ENCODE assay signal across 8 mouse cellular contexts in the genomic region with DNA sequence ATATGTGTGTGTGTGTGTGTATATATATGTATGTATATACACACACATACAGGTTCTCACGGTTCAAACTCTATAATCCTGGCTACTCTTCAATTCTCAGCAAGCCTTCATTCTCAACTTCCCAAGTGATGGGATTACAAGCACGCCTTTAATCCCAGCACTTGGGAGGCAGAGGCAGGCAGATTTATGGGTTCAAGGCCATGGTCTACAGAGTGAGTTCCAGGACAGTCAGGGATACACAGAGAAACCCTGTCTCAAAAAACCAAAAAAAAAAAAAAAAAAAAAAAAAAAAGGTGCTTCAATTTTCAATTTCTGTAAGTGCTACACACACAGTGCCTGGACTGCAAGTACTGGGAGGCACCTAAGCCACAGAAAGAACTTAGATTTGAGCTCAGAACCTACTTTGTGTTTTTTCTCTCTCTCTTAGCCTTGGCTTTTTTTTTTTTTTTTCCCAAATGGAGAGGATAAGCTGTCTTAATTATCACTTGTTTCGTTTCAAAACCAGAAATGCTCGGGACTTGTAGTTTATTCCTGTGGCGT. TPM values are rescaled to one million over a fixed set of nuclear protein-coding genes. Genes with fewer than 3 reads are reported as not detected.
A peak's percentile ranks its signal among the peaks of the same experiment; 100 is the strongest.
DNase-seq lines count a peak whose midpoint lies in the region; ATAC-seq and TF ChIP-seq lines count a peak whose summit lies in the region.

No protein-coding gene starts in this region.

- TF ChIP-seq CTCF in kidney, postnatal 0 days (IDR thresholded peaks at IDR 0.05; ENCODE audit: low read depth), result no peak
- no peak for TF ChIP-seq CTCF in kidney, adult 2 months (conservative IDR thresholded peaks at IDR 0.05; ENCODE audit: insufficient read depth, insufficient read length, low read depth, low read length)
- TF ChIP-seq CTCF in hindbrain, postnatal 0 days (IDR thresholded peaks at IDR 0.05; ENCODE audit: low read depth), result no peak

- 44% methylated on average over 5 of the region's 5 CpGs for WGBS in kidney, postnatal 0 days
- 39% methylated on average over 5 of the region's 5 CpGs for whole genome bisulfite sequencing in kidney, adult 2 months
- 56% methylated on average over 5 of the region's 5 CpGs for WGBS in embryonic facial prominence, embryonic 11.5 days
- 49% methylated on average over 5 of the region's 5 CpGs for WGBS in hindbrain, postnatal 0 days

- H3K79me2 ChIP-seq in myocyte (ENCODE audit: control insufficient read depth, insufficient read depth), result peaks cover 6% of the 10 kb centered on the region

- peak overlapping the region; percentile 69 for H3K27ac ChIP-seq in kidney, postnatal 0 days
- H3K27ac ChIP-seq in kidney, adult 2 months (ENCODE audit: insufficient read depth, low read depth, low read length), result no peak overlapping the region; the same call in 1 of the 2 replicates
- H3K27ac ChIP-seq in embryonic facial prominence, embryonic 11.5 days (replicated peaks; ENCODE audit: low read depth, low read length), result no peak overlapping the region; the same call in 1 of the 2 replicates
- 0 out of 2 replicates have a peak overlapping the region, but pooled peaks have one; percentile 48 for H3K27ac ChIP-seq in hindbrain, postnatal 0 days

- TF ChIP-seq POLR2A in kidney, adult 2 months (IDR thresholded peaks at IDR 0.05; ENCODE audit: low read depth, low read length), result no peak
- no peak for TF ChIP-seq POLR2A in myocyte (IDR thresholded peaks at IDR 0.05; ENCODE audit: insufficient read length, low read depth)

- no peaks in the 10 kb centered on the region for H3K36me3 ChIP-seq in kidney, postnatal 0 days (ENCODE audit: insufficient read depth, low read length)
- no peaks in the 10 kb centered on the region for H3K36me3 ChIP-seq in kidney, adult 2 months (ENCODE audit: control insufficient read depth, insufficient read depth, low read length)
- H3K36me3 ChIP-seq in embryonic facial prominence, embryonic 11.5 days (replicated peaks; ENCODE audit: control insufficient read depth, insufficient read depth, low read depth, low read length), result no peaks in the 10 kb centered on the region
- no peaks in the 10 kb centered on the region for H3K36me3 ChIP-seq in hindbrain, postnatal 0 days (ENCODE audit: insufficient read depth, low read length)
- H3K36me3 ChIP-seq in myocyte (ENCODE audit: control insufficient read depth, insufficient read depth), result no peaks in the 10 kb centered on the region

- no peaks in the 10 kb centered on the region for H3K4me1 ChIP-seq in kidney, postnatal 0 days (replicated peaks; ENCODE audit: insufficient read depth, low read length)
- no peaks in the 10 kb centered on the region; the same call in 1 of the 2 replicates for H3K4me1 ChIP-seq in kidney, adult 2 months (ENCODE audit: control insufficient read depth, insufficient read depth, low read length)
- no peaks in the 10 kb centered on the region for H3K4me1 ChIP-seq in embryonic facial prominence, embryonic 11.5 days (ENCODE audit: control insufficient read depth, insufficient read depth, low read length)
- H3K4me1 ChIP-seq in hindbrain, postnatal 0 days (ENCODE audit: insufficient read depth, low read length), result no peaks in the 10 kb centered on the region; the same call in 1 of the 2 replicates

- no peaks in the 10 kb centered on the region for H3K9me3 ChIP-seq in kidney, postnatal 0 days (replicated peaks; ENCODE audit: low read length)
- no peaks in the 10 kb centered on the region for H3K9me3 ChIP-seq in embryonic facial prominence, embryonic 11.5 days (replicated peaks; ENCODE audit: control insufficient read depth, low read length)
- no peaks in the 10 kb centered on the region for H3K9me3 ChIP-seq in hindbrain, postnatal 0 days (ENCODE audit: low read length)

- DNase-seq in kidney, postnatal 0 days (ENCODE audit: low spot score), result no peak
- no peak for DNase-seq in kidney, adult 2 months
- DNase-seq in embryonic facial prominence, embryonic 11.5 days (ENCODE audit: low spot score), result no peak
- DNase-seq in hindbrain, postnatal 0 days (ENCODE audit: low spot score), result no peak
- DNase-seq in c-Kit-positive CD71-positive TER-119-positive erythroid progenitor cells, embryonic 14.5 days (ENCODE audit: low spot score), result no peak
- DNase-seq in frontal cortex, postnatal 14 days (ENCODE audit: low spot score in 2 of 2), result no peak
- DNase-seq in layer of hippocampus, postnatal 25 days (ENCODE audit: extremely low spot score in 1 of 2, low spot score in 1 of 2), result no peak

- H3ac ChIP-seq in myocyte (ENCODE audit: control insufficient read depth, insufficient read length), result no peak overlapping the region

- ATAC-seq in kidney, postnatal 0 days (replicated peaks; ENCODE audit: low FRiP score, low read depth), result no peak
- no peak for ATAC-seq in embryonic facial prominence, embryonic 11.5 days (replicated peaks; ENCODE audit: insufficient number of reproducible peaks, low FRiP score, low TSS enrichment, low read depth)
- ATAC-seq in hindbrain, postnatal 0 days, result no peak

- peak overlapping the region; percentile 76 for H3K4me3 ChIP-seq in kidney, postnatal 0 days (replicated peaks; ENCODE audit: low read depth, low read length)
- no peak overlapping the region; the same call in 1 of the 2 replicates for H3K4me3 ChIP-seq in kidney, adult 2 months (ENCODE audit: insufficient read depth, low read depth, low read length)
- H3K4me3 ChIP-seq in embryonic facial prominence, embryonic 11.5 days (ENCODE audit: low read depth, low read length), result peak overlapping the region; percentile 67; the same call in 1 of the 2 replicates
- H3K4me3 ChIP-seq in hindbrain, postnatal 0 days (ENCODE audit: low read length), result peak overlapping the region; percentile 78
- peak overlapping the region; percentile 42 for H3K4me3 ChIP-seq in myocyte

- peak overlapping the region; percentile 38; the same call in 1 of the 2 replicates for H3K9ac ChIP-seq in kidney, postnatal 0 days (ENCODE audit: low read depth, low read length)
- H3K9ac ChIP-seq in embryonic facial prominence, embryonic 11.5 days (replicated peaks; ENCODE audit: low read length), result no peak overlapping the region
- peak overlapping the region; percentile 35 for H3K9ac ChIP-seq in hindbrain, postnatal 0 days (replicated peaks; ENCODE audit: low read length)

- H3K4me2 ChIP-seq in kidney, postnatal 0 days (ENCODE audit: low read length), result peak overlapping the region; percentile 69
- peak overlapping the region; percentile 35; the same call in 1 of the 2 replicates for H3K4me2 ChIP-seq in embryonic facial prominence, embryonic 11.5 days (ENCODE audit: low read depth, low read length)
- peak overlapping the region; percentile 99 for H3K4me2 ChIP-seq in hindbrain, postnatal 0 days (ENCODE audit: low read depth, low read length)
- peak overlapping the region; percentile 87 for H3K4me2 ChIP-seq in myocyte (ENCODE audit: low read depth)

- no peaks in the 10 kb centered on the region for H3K27me3 ChIP-seq in kidney, postnatal 0 days (ENCODE audit: insufficient read depth, low read length)
- no peaks in the 10 kb centered on the region for H3K27me3 ChIP-seq in kidney, adult 2 months (replicated peaks; ENCODE audit: control insufficient read depth, insufficient read depth, low read length)
- H3K27me3 ChIP-seq in embryonic facial prominence, embryonic 11.5 days (ENCODE audit: control insufficient read depth, insufficient read depth, low read length), result no peaks in the 10 kb centered on the region
- H3K27me3 ChIP-seq in hindbrain, postnatal 0 days (ENCODE audit: insufficient read depth, low read length), result no peaks in the 10 kb centered on the region
- no peaks in the 10 kb centered on the region for H3K27me3 ChIP-seq in myocyte (ENCODE audit: control insufficient read depth, insufficient read depth, insufficient read length)

RNA-seq across cellular contexts. Expression of a gene that starts 7.6 kb away (rescaled TPM):
- polyA plus RNA-seq in kidney, postnatal 0 days (2015; fragmentation: Nextera tagmentation; extraction: Ambion mirVana), result 21.5 and 24.3 TPM in 2 replicates
- 17.9 and 18.6 TPM in 2 replicates for polyA plus RNA-seq in kidney, adult 2 months (2012; rRNA removed)
- polyA plus RNA-seq in embryonic facial prominence, embryonic 11.5 days (2014; fragmentation: Nextera tagmentation; extraction: Ambion mirVana), result 8.0 and 9.3 TPM in 2 replicates
- total RNA-seq in hindbrain, postnatal 0 days (2014; rRNA removed), result 3.5 and 4.1 TPM in 2 replicates
- 1.1 and 1.6 TPM in 2 replicates for polyA plus RNA-seq in hindbrain, postnatal 0 days (2015; fragmentation: Nextera tagmentation; extraction: Ambion mirVana)
- polyA plus RNA-seq in myocyte (2012; fragmentation: generic; extraction: Trizol), result 68.7 TPM
- 10 to 100 TPM; 43.0 to 46.0 TPM for total RNA-seq in layer of hippocampus, postnatal 25 days (2021)

RNA-seq across cellular contexts. Expression of a gene that starts 9.2 kb away (rescaled TPM):
- polyA plus RNA-seq in kidney, postnatal 0 days (2015; fragmentation: Nextera tagmentation; extraction: Ambion mirVana), result 6.6 and 6.9 TPM in 2 replicates
- 2.3 and 2.5 TPM in 2 replicates for polyA plus RNA-seq in kidney, adult 2 months (2012; rRNA removed)
- polyA plus RNA-seq in embryonic facial prominence, embryonic 11.5 days (2014; fragmentation: Nextera tagmentation; extraction: Ambion mirVana), result 11.2 and 11.7 TPM in 2 replicates
- total RNA-seq in hindbrain, postnatal 0 days (2014; rRNA removed), result 2.8 and 4.1 TPM in 2 replicates
- polyA plus RNA-seq in hindbrain, postnatal 0 days (2015; fragmentation: Nextera tagmentation; extraction: Ambion mirVana), result 2.2 and 3.0 TPM in 2 replicates
- polyA plus RNA-seq in myocyte (2012; fragmentation: generic; extraction: Trizol), result 5.6 TPM
- 1 to 10 TPM; 5.8 TPM for total RNA-seq in layer of hippocampus, postnatal 25 days (2021)

RNA-seq across cellular contexts. Expression of a gene that starts 29.0 kb away (rescaled TPM):
- 0.07 and 0.18 TPM in 2 replicates for polyA plus RNA-seq in kidney, postnatal 0 days (2015; fragmentation: Nextera tagmentation; extraction: Ambion mirVana)
- 0.06 and 0.18 TPM in 2 replicates for polyA plus RNA-seq in kidney, adult 2 months (2012; rRNA removed)
- 0.40 and 0.55 TPM in 2 replicates for polyA plus RNA-seq in embryonic facial prominence, embryonic 11.5 days (2014; fragmentation: Nextera tagmentation; extraction: Ambion mirVana)
- total RNA-seq in hindbrain, postnatal 0 days (2014; rRNA removed), result 0.21 and 0.36 TPM in 2 replicates
- polyA plus RNA-seq in hindbrain, postnatal 0 days (2015; fragmentation: Nextera tagmentation; extraction: Ambion mirVana), result 0.50 and 0.53 TPM in 2 replicates
- polyA plus RNA-seq in myocyte (2012; fragmentation: generic; extraction: Trizol), result 0.35 TPM
- 1 to 10 TPM in 1 of 2 experiments, under 1 TPM in 1; 0.66 to 1.0 TPM for total RNA-seq in layer of hippocampus, postnatal 25 days (2021)

RNA-seq across cellular contexts. Expression of a gene that starts 33.1 kb away (rescaled TPM):
- polyA plus RNA-seq in kidney, postnatal 0 days (2015; fragmentation: Nextera tagmentation; extraction: Ambion mirVana), result 26.2 and 27.0 TPM in 2 replicates
- 70.2 and 72.1 TPM in 2 replicates for polyA plus RNA-seq in kidney, adult 2 months (2012; rRNA removed)
- 8.1 and 8.2 TPM in 2 replicates for polyA plus RNA-seq in embryonic facial prominence, embryonic 11.5 days (2014; fragmentation: Nextera tagmentation; extraction: Ambion mirVana)
- total RNA-seq in hindbrain, postnatal 0 days (2014; rRNA removed), result 5.3 and 9.5 TPM in 2 replicates
- polyA plus RNA-seq in hindbrain, postnatal 0 days (2015; fragmentation: Nextera tagmentation; extraction: Ambion mirVana), result 4.7 and 5.3 TPM in 2 replicates
- polyA plus RNA-seq in myocyte (2012; fragmentation: generic; extraction: Trizol), result 0.26 TPM
- total RNA-seq in layer of hippocampus, postnatal 25 days (2021), result 1 to 10 TPM; 4.1 to 7.2 TPM

RNA-seq across cellular contexts. Expression of a gene that starts 48.3 kb away (rescaled TPM):
- 2.5 and 2.6 TPM in 2 replicates for polyA plus RNA-seq in kidney, postnatal 0 days (2015; fragmentation: Nextera tagmentation; extraction: Ambion mirVana)
- 0.26 TPM in 1 of 2 replicates, not detected in the other for polyA plus RNA-seq in kidney, adult 2 months (2012; rRNA removed)
- polyA plus RNA-seq in embryonic facial prominence, embryonic 11.5 days (2014; fragmentation: Nextera tagmentation; extraction: Ambion mirVana), result 1.9 and 2.9 TPM in 2 replicates
- 2.3 and 5.4 TPM in 2 replicates for total RNA-seq in hindbrain, postnatal 0 days (2014; rRNA removed)
- polyA plus RNA-seq in hindbrain, postnatal 0 days (2015; fragmentation: Nextera tagmentation; extraction: Ambion mirVana), result 5.6 and 6.7 TPM in 2 replicates
- 0.18 TPM for polyA plus RNA-seq in myocyte (2012; fragmentation: generic; extraction: Trizol)
- 1 to 10 TPM; 4.2 to 5.0 TPM for total RNA-seq in layer of hippocampus, postnatal 25 days (2021)

Comparison
In these comparisons a context has a peak if more than half of its experiments do, and no peak if none do; other contexts are left out.
1. H3K27ac ChIP-seq: peak in kidney, postnatal 0 days (single experiment) and hindbrain, postnatal 0 days (single experiment); none in kidney, adult 2 months (single experiment) and embryonic facial prominence, embryonic 11.5 days (single experiment).
2. H3K4me2 ChIP-seq: peak in every context shown above with its lines; median percentile 99 in hindbrain, postnatal 0 days; 87 in myocyte; 69 in kidney, postnatal 0 days; 35 in embryonic facial prominence, embryonic 11.5 days.